10 mouse cellular contexts compared by ENCODE assay signal in genomic region chr8:122709340-122710111, GRCm38 (mm10). TPM values are rescaled to one million over a fixed set of nuclear protein-coding genes. Genes with fewer than 3 reads are reported as not detected.
DNase-seq lines count a peak whose midpoint lies in the region; ATAC-seq lines count a peak whose summit lies in the region.
"Had no signal": no experiment of that assay in that cellular context is flagged by ENCODE, and none has a peak within 500 bp of the region (broad histone marks: within the 10 kb centered on the region; RNA-seq: fewer than 3 reads in every experiment).

No protein-coding gene starts in this region.

- DNase-seq in frontal cortex, postnatal 10 days (ENCODE audit: low spot score in 2 of 2) = no peak
- DNase-seq in ZHBTc4 (ENCODE audit: low read depth, low spot score) = peak; percentile 43
- peak; percentile 79 for DNase-seq in forebrain, embryonic 14.5 days (ENCODE audit: low spot score)
- peak; percentile 75 for DNase-seq in left cerebral cortex, postnatal 4 days
- peak; percentile 82 to 86 for DNase-seq in thymus, adult 18-20 months
- no peak for DNase-seq in urinary bladder, postnatal 25 days (ENCODE audit: low spot score)
- DNase-seq in kidney, adult 8-10 months = no peak

- intact Hi-C loops in left cerebral cortex, postnatal 4 days (cut with DNase I) = no loop called here

- peak; percentile 83 for ATAC-seq in frontal cortex, adult (ENCODE audit: low TSS enrichment)
- peak; percentile 90 for ATAC-seq in forebrain, embryonic 14.5 days

- no peak overlapping the region for H3K4me2 ChIP-seq in forebrain, embryonic 14.5 days (ENCODE audit: low read length)
- H3K4me2 ChIP-seq: liver, embryonic 15.5 days had no signal

- H3K27ac ChIP-seq in forebrain, embryonic 14.5 days (ENCODE audit: low read depth, low read length) = peak overlapping the region; percentile 57; the same call in 1 of the 2 replicates
- H3K27ac ChIP-seq: liver, embryonic 15.5 days had no signal

- H3K4me1 ChIP-seq in forebrain, embryonic 14.5 days (ENCODE audit: control insufficient read depth, insufficient read depth, low read length) = peaks cover 9% of the 10 kb centered on the region

- H3K9ac ChIP-seq in forebrain, embryonic 14.5 days (ENCODE audit: low read length) = no peak overlapping the region
- H3K9ac ChIP-seq: liver, embryonic 15.5 days had no signal

- no peak overlapping the region for H3K4me3 ChIP-seq in forebrain, embryonic 14.5 days (ENCODE audit: low read depth, low read length)
- H3K4me3 ChIP-seq: erythroblast, embryonic 14.5 days; liver, embryonic 15.5 days had no signal

- no peaks in the 10 kb centered on the region for H3K36me3 ChIP-seq in forebrain, embryonic 14.5 days (ENCODE audit: control insufficient read depth, insufficient read depth, low read length)
- H3K36me3 ChIP-seq: liver, embryonic 15.5 days had no signal

- H3K9me3 ChIP-seq in forebrain, embryonic 14.5 days (replicated peaks; ENCODE audit: control insufficient read depth, low read length) = no peaks in the 10 kb centered on the region
- H3K9me3 ChIP-seq: liver, embryonic 15.5 days had no signal

- no peaks in the 10 kb centered on the region for H3K27me3 ChIP-seq in forebrain, embryonic 14.5 days (replicated peaks; ENCODE audit: control insufficient read depth, insufficient read depth, low read length)

- WGBS in forebrain, embryonic 14.5 days = 31% methylated on average over 26 of the region's 26 CpGs

RNA-seq across cellular contexts. Expression of gene Cbfa2t3, which starts 10.6 kb away (rescaled TPM):
- 10.4 and 11.5 TPM in 2 replicates for polyA plus RNA-seq in forebrain, embryonic 14.5 days (2014; fragmentation: Nextera tagmentation; extraction: Ambion mirVana)
- 10 to 100 TPM; 20.7 to 20.8 TPM for total RNA-seq in left cerebral cortex, postnatal 4 days (2021)

Comparison
In these comparisons a context has a peak if more than half of its experiments do, and no peak if none do; other contexts are left out.
1. DNase-seq: peak in ZHBTc4 (single experiment), forebrain, embryonic 14.5 days (single experiment), left cerebral cortex, postnatal 4 days (single experiment) and thymus, adult 18-20 months (2 of 2); none in frontal cortex, postnatal 10 days (0 of 2), urinary bladder, postnatal 25 days (single experiment) and kidney, adult 8-10 months (0 of 2).